Mouse (Mus musculus) heart, postnatal 0 days (tissue): ENCODE results near the gene Scn7a. TPM values are rescaled to one million over a fixed set of nuclear protein-coding genes. Genes with fewer than 3 reads are reported as not detected.
A peak's percentile ranks its signal among the peaks of the same experiment; 100 is the strongest.

ENCODE experiments used
- ATAC-seq: fragments of 200-750 bp; cut with Nextera tagmentation; 2 replicates; pipeline ENCODE4 v1.8.0; 2017; ENCODE audit warnings: low read depth, moderate number of reproducible peaks, moderate library complexity; ENCODE audit not compliant: insufficient read depth
- DNase-seq: peaks from one replicate; pipeline ENCODE4 v3.0.0-alpha.2; 2016; ENCODE audit warnings: low spot score
- H3K27ac ChIP-seq: fragments of 300-500 bp; sonication (generic); 2 replicates; pipeline ENCODE4 v1.5.1; 2014; ENCODE audit warnings: low read depth, mild to moderate bottlenecking
- H3K27me3 ChIP-seq: fragments of 300-500 bp; sonication (generic); 2 replicates; pipeline ENCODE4 v1.6.1; 2014; ENCODE audit warnings: low read length, mixed read lengths; ENCODE audit not compliant: control insufficient read depth, insufficient read depth
- H3K36me3 ChIP-seq: fragments of 300-500 bp; sonication (generic); replicated peaks from 2 replicates; pipeline ENCODE4 v1.6.1; 2014; ENCODE audit warnings: low read length, mixed read lengths; ENCODE audit not compliant: control insufficient read depth, insufficient read depth
- H3K4me1 ChIP-seq: fragments of 300-500 bp; sonication (generic); 2 replicates; pipeline ENCODE4 v1.6.1; 2014; ENCODE audit warnings: antibody characterized with exemption; ENCODE audit not compliant: control insufficient read depth, insufficient read depth
- H3K4me2 ChIP-seq: fragments of 300-500 bp; sonication (generic); 2 replicates; pipeline ENCODE4 v1.6.1; 2014; ENCODE audit warnings: low read depth, mild to moderate bottlenecking, low read length, moderate library complexity
- H3K4me3 ChIP-seq: fragments of 300-500 bp; sonication (generic); 2 replicates; pipeline ENCODE4 v1.5.1; 2014; ENCODE audit warnings: low read depth, low read length
- H3K9ac ChIP-seq: fragments of 300-500 bp; sonication (generic); replicated peaks from 2 replicates; pipeline ENCODE4 v1.6.1; 2014; ENCODE audit warnings: low read depth, low read length, mixed read lengths
- H3K9me3 ChIP-seq: fragments of 300-500 bp; sonication (generic); replicated peaks from 2 replicates; pipeline ENCODE4 v1.6.1; 2016; ENCODE audit warnings: low read length; ENCODE audit not compliant: control insufficient read depth
- CTCF ChIP-seq: IDR thresholded peaks from 2 replicates; pipeline ENCODE4 v1.5.1; 2016; ENCODE audit warnings: antibody characterized with exemption, control low read depth, low read depth
- EP300 ChIP-seq: IDR thresholded peaks from 2 replicates; pipeline ENCODE4 v1.6.1; 2016; ENCODE audit warnings: antibody characterized with exemption, low read depth
- WGBS: fragments of 180-500 bp; shearing (Covaris S2); extraction: QIAGEN DNeasy Blood & Tissue Kit; methylation state at CpG from one replicate; pipeline ENCODE4 v1.1.7; 2014; 5-methylcytosine and 5-hydroxymethylcytosine counted together
- polyA plus RNA-seq: library from polyadenylated mRNA; unstranded; fragments of >200 nt; fragmentation: Nextera tagmentation; extraction: Ambion mirVana; gene quantifications from 2 replicates; pipeline ENCODE4 v1.2.1, GENCODE M21; 2015
- total RNA-seq: library from RNA; depleted of rRNA; stranded (reverse); fragments of >200 nt; gene quantifications from 2 replicates; pipeline ENCODE4 v1.2.3, GENCODE M21; 2014; ENCODE audit warnings: low replicate concordance; rRNA removed

The Scn7a gene
- total and polyA plus RNA-seq, 2 experiments from 2014 or later, result 1.2 to 3.6 TPM

GRCm38 (mm10) chr2:66655431-66655830 is 129.3 kb downstream of the Scn7a start:
- WGBS, result 28% methylated on average over 2 of the region's 2 CpGs
- no peaks in the 10 kb centered on the region for H3K36me3 ChIP-seq
- H3K4me3 ChIP-seq, result no peak overlapping the region
- peak; percentile 51 for ATAC-seq
- H3K4me2 ChIP-seq, result no peak overlapping the region
- no peak overlapping the region for H3K9ac ChIP-seq
- no peak for TF ChIP-seq EP300
- TF ChIP-seq CTCF, result no peak
- H3K27me3 ChIP-seq, result no peaks in the 10 kb centered on the region
- no peaks in the 10 kb centered on the region for H3K4me1 ChIP-seq
- H3K27ac ChIP-seq, result no peak overlapping the region
- H3K9me3 ChIP-seq, result no peaks in the 10 kb centered on the region
- no peak for DNase-seq

- H3K4me1 ChIP-seq, result no peaks in the 10 kb centered on the region
- WGBS, result 17% methylated on average over 5 of the region's 5 CpGs
- no peak overlapping the region for H3K4me3 ChIP-seq
- no peaks in the 10 kb centered on the region for H3K27me3 ChIP-seq
- peak; percentile 16 for DNase-seq
- ATAC-seq, result no peak
- no peaks in the 10 kb centered on the region for H3K9me3 ChIP-seq
- H3K4me2 ChIP-seq, result no peak overlapping the region
- no peak for TF ChIP-seq EP300
- TF ChIP-seq CTCF, result peak; percentile 56
- H3K27ac ChIP-seq, result no peak overlapping the region
- no peak overlapping the region for H3K9ac ChIP-seq
- no peaks in the 10 kb centered on the region for H3K36me3 ChIP-seq
These were observed 140.3 kb downstream of the Scn7a start for GRCm38 (mm10) chr2:66644384-66644783.

GRCm38 (mm10) chr2:66634580-66635359 is 149.9 kb downstream of the Scn7a start, which contains the start of gene Scn9a:
Gene Scn9a (minus strand): TSS chr2:66634962.
- TF ChIP-seq CTCF (no peak), EP300 (no peak)
- peak within 1 kb of the TSS; percentile 32 for H3K4me3 ChIP-seq
- 3% methylated on average over 29 of the region's 29 CpGs for WGBS
- H3K9ac ChIP-seq, result no peak within 1 kb of the TSS
- peaks cover 12% of the 10 kb centered on the region for H3K27me3 ChIP-seq
- no peak for DNase-seq
- no peaks in the 10 kb centered on the region for H3K9me3 ChIP-seq
- H3K27ac ChIP-seq, result no peak within 1 kb of the TSS
- no peaks in the 10 kb centered on the region for H3K36me3 ChIP-seq
- H3K4me2 ChIP-seq, result peak within 1 kb of the TSS; percentile 51
- H3K4me1 ChIP-seq, result peaks cover 4% of the 10 kb centered on the region; the same call in 1 of the 2 replicates
- peak; percentile 36; the same call in 1 of the 2 replicates for ATAC-seq

- WGBS, result 37% methylated on average over 5 of the region's 5 CpGs
- no peak for ATAC-seq
- Histone ChIP-seq H3K4me2 (no peak overlapping the region), H3K4me3 (no peak overlapping the region), H3K4me1 (peaks cover 4% of the 10 kb centered on the region; the same call in 1 of the 2 replicates), H3K36me3 (no peaks in the 10 kb centered on the region), H3K9me3 (no peaks in the 10 kb centered on the region), H3K27me3 (peaks cover 12% of the 10 kb centered on the region), H3K27ac (no peak overlapping the region), H3K9ac (no peak overlapping the region)
- TF ChIP-seq CTCF, result no peak
- TF ChIP-seq EP300, result no peak
- no peak for DNase-seq
These were observed 152.0 kb downstream of the Scn7a start for GRCm38 (mm10) chr2:66632728-66633127.

Other genes with a start within 250 kb of the Scn7a start
- gene Scn9a, start 150.0 kb downstream of the Scn7a start, total RNA-seq, result not detected in 2 replicates
- 0.01 TPM in 1 of 2 replicates, not detected in the other for gene Scn9a, start 150.0 kb downstream of the Scn7a start, polyA plus RNA-seq